Mouse (Mus musculus): ENCODE results near the gene Agbl2. TPM values are rescaled to one million over a fixed set of nuclear protein-coding genes. Genes with fewer than 3 reads are reported as not detected.

Gene Agbl2
- 1 to 10 TPM in 3 of 4 experiments, under 1 TPM in 1; 0.75 to 1.5 (median 1.2) TPM for total RNA-seq (2022)

DNA sequence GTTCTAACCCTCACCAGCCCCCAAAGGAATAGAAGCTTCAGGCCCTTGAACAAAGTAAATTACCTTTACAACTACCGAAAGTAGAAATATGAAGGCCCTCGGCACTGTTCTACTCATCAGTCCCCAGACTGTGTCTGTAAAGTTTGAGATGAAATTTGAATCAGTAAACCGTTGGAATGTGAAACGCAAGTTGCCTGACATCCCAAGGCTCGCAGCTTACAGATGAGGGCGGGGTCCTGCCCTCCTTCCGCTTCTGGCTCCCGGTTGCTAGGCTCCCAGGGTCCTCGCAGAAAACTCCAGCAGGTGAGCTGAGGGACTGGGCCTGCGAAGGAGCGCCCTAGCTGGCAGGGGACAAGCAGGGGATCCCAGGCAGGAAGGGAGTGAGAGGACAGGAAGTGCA is at the start of gene Agbl2:
Agbl2 (plus strand) TSS at position 270 of the 400 bp plus-strand sequence.
- no peak for DNase-seq (ENCODE audit: low spot score in 2 of 2)

DNA sequence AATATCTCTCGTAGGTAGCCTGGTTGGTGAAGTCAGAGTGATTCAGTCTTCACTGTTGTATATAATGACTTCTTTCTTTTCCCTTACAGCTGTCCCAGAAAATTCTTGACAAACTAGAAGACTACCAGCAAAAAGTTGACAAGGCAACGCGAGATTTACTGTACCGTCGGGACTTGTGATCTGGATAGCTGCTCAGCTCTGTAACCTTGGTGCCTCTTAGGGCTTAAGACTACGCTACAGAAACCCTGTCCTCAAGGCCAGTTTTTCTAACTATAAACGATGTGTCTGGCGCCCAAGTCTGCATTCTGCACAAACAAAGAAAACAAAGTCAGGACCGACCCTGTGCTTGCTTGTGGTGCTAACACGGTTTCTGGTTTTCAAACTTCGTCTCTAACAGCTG is 47.2 kb upstream of the Agbl2 start:
- DNase-seq (ENCODE audit: low spot score in 2 of 2), result no peak

DNA sequence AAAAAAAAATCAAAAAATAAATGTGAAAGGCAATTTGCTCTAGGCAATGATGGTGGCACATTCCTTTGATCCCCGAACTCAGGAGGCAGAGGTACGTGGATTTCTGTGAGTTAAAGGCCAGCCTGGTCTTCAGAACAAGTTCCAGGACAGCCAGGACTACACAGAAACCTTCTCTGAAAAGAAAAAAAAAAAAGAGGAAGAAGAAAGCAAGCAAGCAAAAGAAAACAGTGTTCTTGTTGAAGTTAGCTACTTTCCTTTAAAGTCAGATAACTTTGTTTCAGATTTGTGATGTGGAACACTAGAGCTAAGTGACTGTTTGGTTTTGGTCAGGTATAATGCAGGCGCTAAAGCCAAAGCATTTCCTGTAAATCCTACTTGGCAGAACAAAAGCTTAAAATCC is 43.7 kb upstream of the Agbl2 start:
- no peak for DNase-seq (ENCODE audit: low spot score in 2 of 2)

DNA sequence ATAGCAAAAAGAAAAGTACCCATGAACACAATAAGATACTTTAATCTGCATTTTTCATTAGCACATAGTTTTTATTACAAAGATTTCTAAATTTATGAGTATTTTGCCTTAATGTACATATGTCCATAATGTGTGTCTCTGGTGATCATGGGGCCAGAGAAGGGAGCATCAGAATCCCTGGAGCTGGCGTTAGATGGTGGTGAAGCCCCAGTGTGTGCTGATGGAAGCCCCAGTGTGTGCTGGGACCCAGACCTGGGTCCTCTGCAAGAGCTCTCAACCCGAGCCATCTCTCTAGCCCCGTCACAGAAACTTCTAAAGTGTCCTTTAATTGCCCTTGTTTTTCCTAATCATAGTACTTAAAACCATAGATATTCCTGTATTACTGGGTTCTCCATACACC is 43.2 kb upstream of the Agbl2 start:
- no peak for DNase-seq (ENCODE audit: low spot score in 2 of 2)

DNA sequence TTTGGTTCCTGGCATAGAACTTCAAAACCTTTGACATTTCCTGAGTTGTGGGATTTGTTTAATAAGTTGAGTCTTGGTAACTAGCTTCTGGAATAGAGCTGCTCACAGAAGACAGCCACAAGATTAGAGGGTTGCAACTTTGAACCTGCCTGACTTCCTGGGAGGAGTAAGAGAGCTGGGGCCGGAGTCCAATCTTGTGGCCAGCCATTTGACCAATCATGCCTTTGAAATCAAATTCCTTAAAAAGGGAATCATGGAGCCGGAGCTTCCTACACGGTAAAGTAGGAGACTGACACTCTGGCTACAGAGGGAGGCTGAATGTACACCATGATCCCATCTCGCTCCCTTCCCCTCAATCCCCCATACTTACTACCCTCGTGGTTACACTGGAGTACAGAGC is 42.6 kb upstream of the Agbl2 start:
- no peak for DNase-seq (ENCODE audit: low spot score in 2 of 2)

DNA sequence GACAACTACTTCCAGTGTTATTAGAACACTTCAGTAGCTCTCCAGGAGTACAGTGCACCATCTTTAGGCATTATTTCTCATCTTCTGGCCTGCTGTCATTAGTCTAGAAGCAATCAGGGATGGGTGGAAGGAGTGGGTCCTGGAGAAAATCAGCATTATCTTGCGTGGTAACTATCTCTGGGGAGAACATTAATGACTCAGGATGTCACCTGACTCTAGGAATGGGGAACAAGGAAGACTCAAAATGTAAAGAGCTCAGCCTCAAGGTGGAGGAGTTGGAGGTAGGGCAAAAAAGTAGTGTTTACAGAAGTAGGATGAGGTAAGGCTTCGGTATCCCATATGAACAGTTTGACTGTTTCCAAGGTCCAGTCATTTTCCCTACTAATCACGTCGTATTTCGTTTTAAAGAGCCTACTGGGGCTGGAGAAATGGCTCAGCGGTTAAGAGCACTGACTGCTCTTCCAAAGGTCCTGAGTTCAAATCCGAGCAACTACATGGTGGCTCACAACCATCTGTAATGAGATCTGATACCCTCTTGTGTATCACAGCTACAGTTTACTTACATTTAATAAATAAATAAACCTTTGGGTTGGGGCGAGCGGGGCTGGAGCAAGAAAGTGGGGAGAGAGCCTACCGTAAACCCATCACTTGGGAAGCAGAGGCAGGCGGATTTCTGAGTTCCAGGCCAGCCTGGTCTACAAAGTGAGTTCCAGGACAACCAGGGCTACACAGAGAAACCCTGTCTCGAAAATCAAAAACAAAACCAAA is 38.1 kb upstream of the Agbl2 start:
- no peak for DNase-seq (ENCODE audit: low spot score in 2 of 2)

DNA sequence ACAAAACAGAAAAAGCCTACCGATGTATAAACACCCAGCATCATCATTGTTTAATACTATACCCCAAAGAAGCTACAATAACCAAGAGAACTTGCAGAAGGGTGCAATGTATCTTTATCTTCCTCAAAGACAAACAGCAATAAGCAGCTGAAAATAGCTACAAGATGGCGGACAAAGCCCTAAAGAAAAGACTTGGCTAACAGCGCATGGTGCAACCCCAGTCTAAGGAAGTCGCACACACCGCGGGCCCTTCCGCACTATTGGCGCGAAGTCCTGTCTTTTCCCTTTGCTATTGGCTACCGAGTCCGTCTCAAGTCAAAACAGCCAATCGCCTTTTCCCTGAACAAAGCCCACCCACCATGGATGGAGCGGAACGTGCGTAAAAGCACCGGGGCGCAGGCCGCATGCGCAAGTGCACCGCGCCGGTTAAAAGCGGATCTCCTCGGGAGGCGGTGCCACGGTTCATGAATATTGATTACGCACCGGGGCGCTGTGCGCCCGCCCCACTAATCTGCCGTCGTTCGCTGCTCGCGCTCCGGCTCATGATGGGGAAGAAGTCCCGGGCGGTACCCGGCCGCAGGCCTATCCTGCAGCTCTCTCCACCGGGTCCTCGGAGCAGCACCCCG is 37.4 kb upstream of the Agbl2 start, which contains the start of gene Fnbp4:
Fnbp4 (plus strand) TSS at position 318 of the 626 bp plus-strand sequence.
- peak; percentile 97 to 99 for DNase-seq (ENCODE audit: low spot score in 2 of 2)

DNA sequence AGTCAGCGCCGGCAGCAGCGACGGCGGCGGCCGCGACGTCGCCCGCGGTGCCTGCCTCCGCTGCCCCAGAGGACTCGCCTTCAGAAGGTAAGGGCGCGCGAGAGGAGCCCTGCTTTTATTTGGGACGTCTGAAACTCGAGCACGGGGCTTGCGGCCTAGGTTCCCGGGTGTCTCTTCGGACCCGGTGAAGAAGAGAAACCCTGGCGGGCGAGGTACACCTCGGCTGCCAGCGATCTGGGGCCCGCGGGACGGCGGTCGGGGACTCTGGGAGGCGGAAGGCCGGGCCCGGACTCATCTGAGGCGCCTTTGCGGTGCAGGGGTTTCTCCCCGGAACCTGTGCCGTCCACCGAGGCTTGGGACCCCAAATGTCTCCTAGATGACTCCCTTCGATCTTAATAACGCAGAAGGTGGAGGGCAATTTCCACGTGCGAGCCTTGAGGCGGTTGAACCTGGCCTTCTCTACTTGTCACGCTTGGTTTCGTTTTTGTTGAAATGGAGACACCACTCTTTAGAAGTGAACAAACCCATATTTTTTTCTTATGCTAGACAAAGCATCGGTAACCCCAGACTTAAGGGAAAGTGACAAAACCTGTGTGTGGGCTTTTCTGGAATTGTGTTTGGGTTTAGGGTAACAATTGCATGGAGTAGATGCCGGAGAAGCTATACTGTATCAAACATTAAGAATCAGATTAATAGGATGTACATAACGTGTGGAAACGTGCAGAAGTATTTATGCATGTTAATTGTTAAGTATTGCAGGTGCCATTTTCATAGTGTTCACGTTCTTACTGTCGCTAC is 36.6 kb upstream of the Agbl2 start:
- no peak for DNase-seq (ENCODE audit: low spot score in 2 of 2)

DNA sequence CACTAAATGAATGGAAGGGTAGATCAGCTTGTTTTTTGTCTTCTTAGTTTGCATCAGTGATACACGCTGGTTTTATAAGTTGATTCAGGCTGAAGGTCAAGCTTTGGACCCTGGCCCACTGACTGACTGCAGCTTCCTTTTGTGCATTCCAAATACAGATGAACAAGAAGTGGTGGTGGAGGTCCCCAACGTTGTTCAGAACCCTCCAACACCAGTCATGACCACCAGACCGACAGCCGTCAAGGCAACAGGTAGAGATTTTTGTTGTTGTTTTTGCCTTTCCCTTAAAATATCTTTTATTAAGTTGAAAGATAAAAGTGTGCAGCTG is 36.0 kb upstream of the Agbl2 start:
- no peak for DNase-seq (ENCODE audit: low spot score in 2 of 2)

DNA sequence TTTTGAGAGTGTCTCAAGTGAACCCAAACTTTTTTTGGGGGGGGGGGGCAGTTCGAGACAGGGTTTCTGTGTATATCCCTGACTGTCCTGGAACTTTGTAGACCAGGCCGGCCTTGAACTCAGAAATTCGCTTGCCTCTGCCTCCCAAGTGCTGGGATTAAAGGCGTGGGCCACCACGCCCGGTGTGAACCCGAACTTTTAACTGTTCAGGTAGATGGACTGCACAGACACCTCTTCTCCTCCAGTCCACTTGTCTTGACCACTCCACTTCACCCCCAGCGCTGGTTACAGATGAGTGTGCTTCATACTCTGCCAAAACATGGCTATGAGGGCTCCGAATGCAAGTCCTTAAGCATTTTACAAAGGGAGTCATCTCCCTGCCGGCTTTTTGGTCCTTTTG is 35.4 kb upstream of the Agbl2 start:
- DNase-seq (ENCODE audit: low spot score in 2 of 2), result no peak

DNA sequence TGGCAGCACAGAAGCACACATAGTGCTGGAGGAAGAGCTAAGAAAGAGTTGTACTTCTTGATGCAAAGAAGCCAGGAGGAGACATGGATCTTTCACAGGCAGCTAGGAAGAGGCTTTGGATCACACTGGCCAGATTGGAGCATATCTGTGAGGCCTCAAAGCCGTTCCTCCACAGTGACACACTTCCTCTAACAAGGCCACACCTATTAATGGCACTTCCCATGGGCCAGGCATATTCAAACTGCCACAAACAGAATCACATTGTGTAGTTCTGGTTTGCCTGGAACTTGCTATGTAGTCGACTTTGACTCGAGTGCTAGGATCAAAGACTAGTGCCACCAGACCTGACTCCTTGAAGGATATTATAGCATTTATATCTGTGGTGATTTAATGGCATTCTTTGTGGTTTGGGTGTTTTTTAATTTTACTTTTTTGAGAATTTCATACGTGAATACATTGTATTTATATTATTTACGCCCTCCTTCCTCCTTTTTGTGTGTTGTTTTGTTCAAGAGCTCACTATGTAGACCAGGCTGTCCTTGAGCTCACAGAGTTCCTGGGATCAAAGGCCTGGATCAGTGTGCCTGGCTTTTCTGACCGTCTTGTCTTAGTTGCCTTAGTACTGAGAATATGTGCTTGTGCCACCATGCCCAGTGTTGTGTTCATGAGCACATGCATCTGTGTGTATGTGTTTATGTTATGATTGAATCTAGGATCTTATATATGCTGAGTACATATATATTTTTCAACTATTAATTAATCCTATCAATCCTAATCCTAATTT is 32.7 kb upstream of the Agbl2 start:
- no peak for DNase-seq (ENCODE audit: low spot score in 2 of 2)

DNA sequence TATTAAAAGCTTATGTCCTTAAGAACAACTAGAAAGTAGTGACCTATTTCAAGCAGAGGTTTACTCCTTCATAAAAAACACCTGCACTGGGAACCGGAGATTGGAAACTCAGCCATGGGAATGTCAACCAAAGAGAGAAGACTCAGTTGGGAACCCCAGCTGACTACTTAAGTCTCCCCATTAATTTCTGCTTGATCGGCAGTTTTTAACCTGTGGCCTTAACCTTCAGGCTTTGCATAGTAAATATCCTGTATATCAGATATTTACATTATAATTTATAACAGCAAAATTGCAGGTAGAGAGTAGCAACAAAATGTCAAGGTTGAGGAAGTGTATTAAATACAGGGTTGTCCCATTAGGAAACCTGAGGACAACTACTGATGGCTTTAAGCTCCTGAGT is 29.0 kb upstream of the Agbl2 start:
- no peak for DNase-seq (ENCODE audit: low spot score in 2 of 2)

DNA sequence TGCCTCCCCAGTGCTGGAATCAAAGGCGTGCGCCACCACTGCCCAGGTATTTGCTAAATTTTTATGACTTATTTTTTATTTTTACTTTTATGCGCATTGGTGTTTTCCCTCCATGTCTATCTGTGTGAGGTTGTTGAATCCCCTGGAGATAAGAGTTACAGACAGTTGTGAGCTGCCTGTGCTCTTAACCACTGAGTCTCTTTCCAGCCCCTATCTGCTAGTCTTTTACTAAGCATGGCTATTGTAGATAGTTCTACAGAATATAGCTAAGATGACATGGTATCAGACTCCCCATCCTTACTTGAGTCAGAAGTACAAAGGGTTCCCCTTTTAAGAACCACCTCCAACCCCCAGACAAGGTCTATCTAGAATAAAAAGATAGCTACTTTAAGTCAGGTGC is 28.3 kb upstream of the Agbl2 start:
- DNase-seq (ENCODE audit: low spot score in 2 of 2), result no peak

DNA sequence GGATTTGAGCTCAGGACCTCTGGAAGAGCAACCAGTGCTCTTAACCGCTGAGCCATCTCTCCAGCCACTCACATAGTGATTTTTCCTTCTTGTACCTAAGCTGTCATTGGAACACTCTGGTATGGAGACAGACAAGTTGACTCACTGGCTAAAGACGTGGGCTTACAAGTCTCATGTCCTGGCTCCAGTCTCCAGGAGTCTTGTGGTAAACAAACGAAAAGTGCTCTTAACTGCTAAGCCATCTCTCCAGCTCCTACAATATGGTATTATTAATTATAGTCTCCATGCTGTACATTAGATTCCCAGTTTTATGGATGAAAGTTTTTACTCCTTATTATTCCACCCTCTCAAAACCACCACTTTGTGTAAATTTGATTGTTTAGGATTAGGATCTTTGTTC is 17.4 kb upstream of the Agbl2 start:
- no peak for DNase-seq (ENCODE audit: low spot score in 2 of 2)

DNA sequence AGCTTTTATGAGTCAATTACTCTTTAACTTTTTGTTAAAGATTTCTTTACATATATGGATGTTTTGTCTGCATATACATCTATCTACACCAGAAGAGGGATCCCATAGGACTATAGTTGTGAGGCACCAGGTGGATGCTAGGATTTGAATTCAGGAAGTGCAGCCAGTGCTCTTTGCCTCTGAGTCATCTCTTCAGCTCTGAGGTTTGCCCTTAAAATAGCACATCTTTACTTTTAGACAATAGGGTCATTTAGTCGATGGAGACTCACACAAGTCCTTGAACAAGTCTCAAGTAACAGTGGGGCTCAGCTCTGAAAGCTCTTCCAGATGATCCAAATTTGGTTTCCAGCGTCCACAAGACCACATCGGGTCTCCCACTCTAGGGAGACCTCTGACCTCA is 1.2 kb upstream of the Agbl2 start:
- DNase-seq (ENCODE audit: low spot score in 2 of 2), result no peak

DNA sequence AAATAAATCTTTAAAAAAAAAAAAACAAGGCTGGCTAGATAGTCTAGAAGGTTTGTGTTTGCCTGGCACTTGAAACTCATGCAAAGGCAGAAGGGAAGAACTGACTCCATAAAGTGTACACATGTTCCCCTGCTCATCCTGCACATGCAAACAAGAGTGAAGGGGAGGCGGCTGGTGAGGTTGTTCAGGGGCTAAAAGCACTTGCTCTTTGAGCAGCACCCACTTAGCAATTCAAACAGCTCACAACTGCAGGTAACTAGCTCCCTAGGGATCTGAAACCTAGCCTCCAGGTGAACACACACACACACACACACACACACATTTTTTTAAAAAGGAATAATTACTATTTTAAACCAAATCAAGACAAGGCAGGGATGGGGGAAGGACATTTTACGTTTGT is 589 bp upstream of the Agbl2 start:
- no peak for DNase-seq (ENCODE audit: low spot score in 2 of 2)

DNA sequence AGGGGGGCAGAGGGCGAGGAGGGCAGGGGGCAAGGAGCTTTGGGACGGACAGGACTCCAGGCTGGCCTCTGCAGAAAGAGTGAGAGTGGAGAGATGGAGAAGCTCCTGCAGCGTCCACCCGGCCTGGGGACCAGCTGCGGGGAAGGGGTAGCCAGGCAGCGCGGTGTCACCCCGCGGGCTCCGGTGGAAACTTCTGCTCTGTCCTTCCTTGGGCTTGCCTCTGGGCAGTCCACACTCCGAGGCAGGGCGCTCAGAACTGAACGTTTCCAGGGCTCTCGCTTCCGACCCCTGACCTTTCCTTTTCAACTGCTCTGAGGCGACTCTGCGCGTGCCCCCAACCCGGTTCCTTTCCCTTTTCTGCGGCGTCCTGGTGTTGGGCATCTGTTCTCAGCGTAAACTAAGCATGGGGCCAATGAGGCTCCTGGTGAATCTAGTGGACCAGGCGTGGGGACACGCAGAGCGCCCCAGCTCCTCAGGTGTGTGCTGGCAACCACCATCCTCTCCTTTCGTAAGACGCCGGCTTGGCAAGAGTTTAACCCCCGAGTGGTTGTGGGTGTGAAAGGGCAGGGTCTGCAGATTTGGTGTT is 467 bp downstream of the Agbl2 start:
- no peak for DNase-seq (ENCODE audit: low spot score in 2 of 2)

DNA sequence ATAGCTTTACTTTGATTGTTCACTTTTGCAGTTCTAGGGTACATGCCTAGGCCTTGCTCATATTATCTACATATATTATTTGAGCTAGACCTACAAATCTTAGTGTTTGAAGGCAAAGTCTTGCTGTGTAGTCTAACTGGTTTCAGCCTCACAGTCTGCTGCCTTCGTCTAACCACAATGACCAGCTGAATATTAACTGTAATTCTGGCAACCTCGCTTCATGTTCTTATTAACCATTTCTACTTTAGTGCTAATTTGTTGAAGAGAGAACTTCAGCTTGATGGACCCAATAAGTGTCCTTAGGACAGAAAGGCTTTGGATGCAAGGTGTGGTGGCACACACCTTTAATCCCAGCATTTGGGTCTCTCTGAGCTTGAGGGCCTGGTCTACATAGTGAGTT is 5.6 kb downstream of the Agbl2 start:
- no peak for DNase-seq (ENCODE audit: low spot score in 2 of 2)

DNA sequence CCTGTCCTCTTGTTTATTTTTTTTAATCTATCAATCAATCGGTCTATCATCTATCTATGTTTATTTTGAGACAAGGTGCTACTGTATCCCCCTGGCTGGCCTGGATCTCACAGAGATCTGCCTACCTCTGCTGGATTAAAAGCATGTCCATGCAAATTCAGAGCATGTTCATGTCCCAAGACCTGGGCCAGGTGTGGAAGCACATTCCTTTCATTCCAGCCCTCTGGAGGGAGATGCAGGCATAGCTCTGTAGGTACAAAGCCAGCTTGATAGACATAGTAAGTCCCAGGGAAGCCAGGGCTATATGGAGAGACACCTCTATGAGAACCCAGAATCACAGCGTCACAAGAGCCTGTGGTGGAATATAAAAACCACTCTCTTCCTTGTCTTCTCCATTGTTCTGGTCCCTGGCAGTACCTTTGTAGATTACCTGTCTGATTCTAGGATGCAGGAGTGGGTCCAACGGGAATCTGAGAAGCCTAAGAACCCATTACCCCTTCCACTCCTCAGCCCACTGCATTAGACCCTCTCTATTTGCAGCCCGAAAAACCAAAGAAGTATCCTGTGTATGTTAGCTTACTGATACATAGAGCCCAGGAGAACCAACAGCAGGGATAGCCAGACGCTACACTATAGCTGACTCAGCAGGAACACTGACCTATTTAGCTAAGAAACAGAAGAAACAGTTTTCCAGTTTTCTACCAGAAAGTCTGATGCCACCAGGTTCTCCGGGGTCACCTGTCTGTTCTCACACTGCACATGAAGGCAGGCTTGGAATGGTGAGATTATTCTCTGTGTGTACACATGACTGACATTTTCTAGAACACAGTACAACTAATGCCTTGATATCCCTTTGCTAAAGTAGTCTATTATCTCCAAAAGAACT is 26.0 kb downstream of the Agbl2 start:
- no peak for DNase-seq (ENCODE audit: low spot score in 2 of 2)

DNA sequence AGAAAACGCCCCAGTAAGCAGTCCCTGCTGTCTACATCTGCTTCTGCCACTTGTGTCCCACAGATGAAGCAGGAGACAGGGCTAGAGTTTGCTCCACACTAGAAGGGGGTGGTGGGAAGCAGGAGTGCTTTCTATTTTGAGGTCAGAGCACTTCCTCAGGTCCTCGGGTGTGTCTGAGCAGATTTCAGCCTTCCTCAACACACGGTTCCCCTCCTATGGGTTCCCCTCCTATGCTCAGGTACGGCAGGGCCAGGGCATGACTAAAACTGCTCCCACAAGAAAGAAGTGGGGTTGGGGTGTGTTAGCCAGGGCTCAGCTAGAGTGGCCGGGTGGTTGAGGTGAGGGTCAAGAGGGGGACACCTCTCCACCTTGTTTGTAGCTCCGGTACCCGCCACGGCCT is 28.2 kb downstream of the Agbl2 start:
- no peak for DNase-seq (ENCODE audit: low spot score in 2 of 2)
